Mouse (Mus musculus): Measurements from ENCODE around the gene Suv39h1. TPM values are rescaled to one million over a fixed set of nuclear protein-coding genes. Genes with fewer than 3 reads are reported as not detected.
A peak's percentile ranks its signal among the peaks of the same experiment; 100 is the strongest.
"Not testable (repeated sequence)": the region's sequence is repeated elsewhere in the genome, so short reads cannot be mapped to it uniquely, and the experiment has no call there.

The Suv39h1 gene
- polyA plus RNA-seq (2016; fragmentation: Nextera tagmentation; extraction: Ambion mirVana), result 68.5 and 70.3 TPM in 2 replicates

DNA sequence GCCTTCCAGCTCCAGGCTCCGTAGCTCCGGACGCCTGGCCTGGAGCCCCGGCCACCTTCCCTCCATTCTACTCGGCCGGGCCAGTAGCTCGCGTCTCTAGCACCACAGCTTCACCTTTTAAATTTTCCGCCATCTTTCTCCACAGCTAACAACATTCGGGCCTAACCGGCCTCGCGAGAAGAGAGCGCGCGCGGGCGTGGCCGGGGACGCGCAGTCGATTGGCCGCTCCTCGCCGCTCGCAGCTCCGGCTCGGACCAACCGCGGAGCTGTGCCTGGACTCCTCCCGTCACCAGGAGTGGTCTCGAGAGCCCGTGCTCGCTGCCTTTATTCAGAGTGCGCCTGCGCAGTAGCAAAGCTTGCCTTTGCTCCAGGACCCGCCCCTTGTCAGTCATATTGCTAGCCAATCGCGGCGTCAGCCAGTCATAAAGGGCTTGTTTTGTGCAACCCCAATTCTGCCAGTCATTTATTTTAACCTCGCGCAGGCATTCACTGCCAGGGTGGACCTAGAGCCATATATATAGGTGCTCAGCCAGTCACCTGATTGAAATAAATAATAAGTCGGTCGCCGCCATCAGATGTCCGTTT, at the start of gene Suv39h1:
TSS of gene Suv39h1 (minus strand) at position 331 of the 585 bp plus-strand sequence.
- no peaks in the 10 kb centered on the region for H3K27me3 ChIP-seq
- H3K36me3 ChIP-seq, result peaks cover 13% of the 10 kb centered on the region
- no peaks in the 10 kb centered on the region for H3K9me3 ChIP-seq
- H3K9ac ChIP-seq (replicated peaks), result peak within 1 kb of the TSS; percentile 55
- 29% methylated on average over 46 of the region's 46 CpGs for WGBS
- H3K4me1 ChIP-seq, result 0 out of 2 replicates have a peak, but pooled peaks cover 7% of the 10 kb centered on the region
- H3K4me3 ChIP-seq, result peak within 1 kb of the TSS; percentile 58
- peak within 1 kb of the TSS; percentile 86 for H3K27ac ChIP-seq (replicated peaks)
- peak within 1 kb of the TSS; percentile 52 for H3K4me2 ChIP-seq (replicated peaks)
- peak; percentile 97 for ATAC-seq (ENCODE audit: low FRiP score, low read depth)

DNA sequence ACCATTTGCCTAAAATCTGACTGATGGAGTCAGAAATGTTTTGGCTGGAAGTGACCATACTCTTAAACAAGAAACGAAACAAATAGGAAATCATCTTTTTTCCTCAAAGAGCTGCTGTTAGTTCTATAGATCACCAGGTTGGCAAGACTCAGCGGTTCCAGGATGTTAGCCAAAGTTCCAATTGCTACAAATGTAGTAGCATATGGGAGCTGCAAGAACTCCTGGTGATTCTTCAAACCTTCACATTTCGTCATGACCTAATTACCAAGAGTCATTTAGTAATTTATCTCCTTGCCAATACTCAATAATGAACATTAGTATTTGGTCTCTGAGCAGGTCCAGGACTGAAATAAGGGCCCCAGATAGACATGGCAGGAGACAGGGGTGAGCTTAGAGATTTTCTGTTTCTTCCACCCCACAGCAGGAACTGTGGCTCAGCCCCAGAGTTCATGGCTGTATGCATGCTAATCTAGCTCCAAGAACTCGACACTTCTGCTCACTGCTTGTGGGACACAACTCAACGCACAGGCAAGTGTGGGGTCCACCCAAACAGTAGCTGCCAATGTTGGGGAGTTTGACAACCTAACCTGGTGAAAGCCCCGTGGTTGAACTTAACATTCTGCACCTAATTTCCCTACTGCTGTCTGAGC, 49.4 kb upstream of the Suv39h1 start:
- Histone ChIP-seq H3K27ac (replicated peaks) (no peak overlapping the region), H3K27me3 (no peaks in the 10 kb centered on the region), H3K9me3 (no peaks in the 10 kb centered on the region), H3K9ac (replicated peaks) (no peak overlapping the region), H3K4me2 (replicated peaks) (no peak overlapping the region), H3K4me3 (no peak overlapping the region), H3K4me1 (no peaks in the 10 kb centered on the region), H3K36me3 (peaks cover 29% of the 10 kb centered on the region)
- ATAC-seq (ENCODE audit: low FRiP score, low read depth), result no peak
- WGBS, result 87% methylated on average over 6 of the region's 6 CpGs

DNA sequence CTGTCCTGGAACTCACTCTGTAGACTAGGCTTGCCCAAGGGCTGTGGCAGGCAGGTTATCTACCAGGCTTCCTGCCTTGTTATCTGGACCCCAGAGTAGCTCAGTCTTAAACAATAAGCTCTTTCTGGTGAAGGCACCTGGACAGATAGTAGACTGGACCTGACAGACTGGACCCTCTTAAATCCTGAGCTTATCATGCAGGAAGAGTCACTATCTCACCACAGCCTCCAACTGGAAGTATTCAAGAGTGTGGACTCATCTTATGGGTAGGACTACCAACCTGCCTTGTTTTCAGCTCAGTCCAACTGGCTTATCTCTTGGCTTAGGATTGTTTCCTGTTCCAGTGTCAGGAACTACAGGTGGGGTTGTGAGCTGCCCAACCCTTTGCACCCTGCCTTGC, 42.7 kb upstream of the Suv39h1 start:
- no peak for ATAC-seq (ENCODE audit: low FRiP score, low read depth)

DNA sequence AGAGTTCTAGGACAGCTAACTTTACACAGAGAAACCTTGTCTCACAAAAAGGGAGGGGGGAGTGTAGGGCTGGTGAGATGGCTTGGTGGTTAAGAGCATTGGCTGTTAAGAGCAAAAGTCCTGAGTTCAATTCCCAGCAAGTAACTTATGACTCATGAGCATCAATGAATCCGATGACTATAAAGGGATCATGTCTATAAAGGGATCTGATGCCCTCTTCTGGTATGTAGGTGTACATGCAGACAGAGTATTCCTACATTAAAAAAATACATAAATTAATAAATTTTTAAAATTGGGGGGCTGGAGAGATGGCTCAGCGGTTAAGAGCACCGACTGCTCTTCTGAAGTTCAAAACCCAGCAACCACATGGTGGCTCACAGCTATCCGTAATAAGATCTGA, 40.7 kb upstream of the Suv39h1 start:
- Histone ChIP-seq H3K36me3 (0 out of 2 replicates have a peak, but pooled peaks cover 6% of the 10 kb centered on the region), H3K9ac (replicated peaks) (no peak overlapping the region), H3K4me2 (replicated peaks) (no peak overlapping the region), H3K27me3 (no peaks in the 10 kb centered on the region), H3K4me3 (no peak overlapping the region), H3K4me1 (no peaks in the 10 kb centered on the region), H3K27ac (replicated peaks) (no peak overlapping the region), H3K9me3 (no peaks in the 10 kb centered on the region)
- ATAC-seq (ENCODE audit: low FRiP score, low read depth), result no peak
- 78% methylated on average over 4 of the region's 4 CpGs for whole genome bisulfite sequencing

More for the DNA sequence above, 42.7 kb upstream of the Suv39h1 start:
- Histone ChIP-seq H3K27ac (replicated peaks) (no peak overlapping the region), H3K9me3 (no peaks in the 10 kb centered on the region), H3K4me1 (no peaks in the 10 kb centered on the region), H3K27me3 (no peaks in the 10 kb centered on the region), H3K4me3 (no peak overlapping the region), H3K9ac (replicated peaks) (no peak overlapping the region), H3K36me3 (0 out of 2 replicates have a peak, but pooled peaks cover 6% of the 10 kb centered on the region), H3K4me2 (replicated peaks) (no peak overlapping the region)

DNA sequence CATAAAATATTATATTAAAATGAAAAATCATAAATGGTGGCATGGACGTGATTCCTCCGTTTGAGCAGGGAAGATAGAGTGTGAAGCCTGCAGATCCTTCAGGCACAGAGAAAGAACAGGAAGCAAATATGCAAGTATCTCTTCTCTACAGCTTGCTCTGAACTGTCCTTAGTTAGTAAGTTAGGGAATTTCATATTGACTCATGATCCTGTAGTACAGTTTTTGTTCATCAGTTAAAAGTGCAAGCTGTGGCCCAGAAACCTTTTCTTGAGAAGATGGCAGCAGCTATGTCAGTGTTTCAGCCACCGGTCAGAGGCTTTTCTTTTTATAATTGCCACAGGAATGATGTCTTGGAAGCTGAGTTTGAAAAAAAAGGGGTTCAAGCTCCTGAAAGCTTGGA, 30.5 kb upstream of the Suv39h1 start:
- no peak for ATAC-seq (ENCODE audit: low FRiP score, low read depth)
- Histone ChIP-seq H3K36me3 (no peaks in the 10 kb centered on the region), H3K4me3 (no peak overlapping the region), H3K27me3 (no peaks in the 10 kb centered on the region), H3K4me1 (peaks cover 6% of the 10 kb centered on the region; the same call in 1 of the 2 replicates), H3K27ac (replicated peaks) (no peak overlapping the region), H3K9me3 (no peaks in the 10 kb centered on the region), H3K9ac (replicated peaks) (no peak overlapping the region), H3K4me2 (replicated peaks) (no peak overlapping the region)
- WGBS, result 94% methylated on average over 3 of the region's 3 CpGs

DNA sequence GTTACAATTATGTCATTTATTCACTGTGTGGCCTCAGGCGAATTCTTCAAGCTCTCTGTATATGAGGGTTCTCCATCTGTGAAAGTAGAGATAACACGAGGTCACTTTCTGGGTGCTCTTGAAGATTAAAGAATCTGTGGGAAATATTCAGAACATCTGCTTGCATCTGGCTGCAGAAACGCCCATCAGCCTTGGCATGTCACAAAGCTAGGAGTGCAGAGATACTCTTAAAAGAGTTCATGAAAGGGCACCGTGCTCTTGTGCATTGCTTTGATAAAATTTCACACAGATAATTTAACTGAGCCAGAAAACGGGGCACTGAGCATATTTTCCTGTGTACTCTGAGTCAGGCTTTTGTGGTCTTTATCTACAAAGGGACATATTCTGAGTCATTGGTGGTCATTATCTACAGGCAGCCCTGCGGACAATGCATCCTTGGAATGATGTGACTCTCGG, 27.7 kb upstream of the Suv39h1 start:
- H3K9me3 ChIP-seq, result no peaks in the 10 kb centered on the region
- H3K27me3 ChIP-seq, result no peaks in the 10 kb centered on the region
- H3K9ac ChIP-seq (replicated peaks), result no peak overlapping the region
- H3K4me2 ChIP-seq (replicated peaks), result no peak overlapping the region
- H3K4me1 ChIP-seq, result peaks cover 6% of the 10 kb centered on the region; the same call in 1 of the 2 replicates
- no peak overlapping the region for H3K4me3 ChIP-seq
- ATAC-seq (ENCODE audit: low FRiP score, low read depth), result no peak
- WGBS, result 66% methylated on average over 7 of the region's 7 CpGs
- no peak overlapping the region for H3K27ac ChIP-seq (replicated peaks)
- no peaks in the 10 kb centered on the region for H3K36me3 ChIP-seq

DNA sequence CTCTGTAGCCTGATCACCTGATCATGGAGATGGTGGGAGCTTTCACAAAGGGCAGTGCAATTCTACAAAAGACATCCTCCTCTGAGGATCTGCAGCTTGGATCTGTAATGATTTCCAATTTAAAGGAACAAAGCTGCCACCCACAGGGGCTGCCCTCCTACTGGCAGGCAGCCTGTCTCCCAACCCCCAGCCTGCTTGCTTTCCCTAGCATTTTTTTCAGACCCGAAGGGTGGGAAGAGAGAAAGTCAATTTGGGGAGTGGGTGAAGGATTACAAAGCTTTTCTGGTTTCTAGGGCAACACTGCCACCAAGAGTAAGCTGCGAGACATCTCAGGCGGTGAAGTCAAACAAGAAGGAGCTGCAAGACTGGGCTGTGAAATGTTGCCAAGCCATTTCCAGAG, 26.5 kb upstream of the Suv39h1 start:
- peaks cover 6% of the 10 kb centered on the region; the same call in 1 of the 2 replicates for H3K4me1 ChIP-seq
- H3K9me3 ChIP-seq, result no peaks in the 10 kb centered on the region
- H3K27me3 ChIP-seq, result no peaks in the 10 kb centered on the region
- H3K4me3 ChIP-seq, result no peak overlapping the region
- 24% methylated on average over 3 of the region's 3 CpGs for WGBS
- peak overlapping the region; percentile 64; the same call in 1 of the 2 replicates for H3K27ac ChIP-seq (replicated peaks)
- H3K9ac ChIP-seq (replicated peaks), result no peak overlapping the region
- no peaks in the 10 kb centered on the region for H3K36me3 ChIP-seq
- peak; percentile 59 for ATAC-seq (ENCODE audit: low FRiP score, low read depth)
- H3K4me2 ChIP-seq (replicated peaks), result peak overlapping the region; percentile 5; the same call in 1 of the 2 replicates

DNA sequence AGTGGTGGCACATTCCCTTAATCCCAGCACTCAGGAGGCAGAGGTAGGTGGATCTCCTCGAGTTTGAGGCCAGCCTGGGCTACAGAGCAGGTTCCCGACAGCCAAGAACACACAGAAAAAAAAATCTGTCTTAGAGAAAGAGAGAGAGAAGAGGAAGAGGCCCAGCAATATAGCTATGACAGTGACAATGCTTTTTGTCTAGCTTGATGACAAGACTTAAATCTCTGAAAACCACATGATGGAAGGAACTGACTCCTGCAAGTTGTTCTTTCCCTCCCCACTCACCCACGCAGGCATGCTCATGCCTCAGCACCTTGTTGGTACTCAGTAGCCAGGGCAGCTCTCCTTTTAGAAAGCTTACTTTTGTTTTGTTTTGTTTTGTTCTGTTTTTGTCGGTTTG, 24.9 kb upstream of the Suv39h1 start:
- no peaks in the 10 kb centered on the region for H3K27me3 ChIP-seq
- no peak overlapping the region for H3K27ac ChIP-seq (replicated peaks)
- WGBS, result 68% methylated on average over 4 of the region's 4 CpGs
- no peak overlapping the region for H3K4me2 ChIP-seq (replicated peaks)
- no peaks in the 10 kb centered on the region for H3K9me3 ChIP-seq
- H3K4me1 ChIP-seq, result peaks cover 6% of the 10 kb centered on the region; the same call in 1 of the 2 replicates
- no peak overlapping the region for H3K9ac ChIP-seq (replicated peaks)
- no peak overlapping the region for H3K4me3 ChIP-seq
- ATAC-seq (ENCODE audit: low FRiP score, low read depth), result no peak
- no peaks in the 10 kb centered on the region for H3K36me3 ChIP-seq

DNA sequence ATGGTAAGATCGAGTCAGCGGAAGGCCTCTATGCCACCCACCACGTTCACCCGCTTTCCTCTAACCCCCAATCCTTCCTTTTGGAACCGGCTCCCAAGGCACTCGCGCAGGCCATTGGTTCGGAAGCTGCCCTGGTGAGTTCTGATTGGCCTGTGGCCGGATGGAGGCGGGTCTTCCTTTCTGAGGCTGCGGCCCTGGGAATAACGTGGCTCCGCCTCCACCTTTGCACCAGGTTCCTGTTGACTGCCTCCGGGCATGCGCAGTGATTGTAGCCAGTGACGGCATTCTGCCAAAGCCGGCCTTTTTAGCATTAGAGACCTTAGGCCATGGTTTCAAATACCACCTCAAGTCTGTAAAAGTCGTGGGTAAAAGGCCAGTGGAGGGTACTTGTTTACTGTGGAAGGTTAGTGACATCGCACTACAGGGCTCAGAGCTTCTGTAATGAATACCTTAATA, 22.3 kb upstream of the Suv39h1 start:
- ATAC-seq (ENCODE audit: low FRiP score, low read depth), result peak; percentile 91
- H3K27me3 ChIP-seq, result no peaks in the 10 kb centered on the region
- 14% methylated on average over 15 of the region's 19 CpGs for WGBS

DNA sequence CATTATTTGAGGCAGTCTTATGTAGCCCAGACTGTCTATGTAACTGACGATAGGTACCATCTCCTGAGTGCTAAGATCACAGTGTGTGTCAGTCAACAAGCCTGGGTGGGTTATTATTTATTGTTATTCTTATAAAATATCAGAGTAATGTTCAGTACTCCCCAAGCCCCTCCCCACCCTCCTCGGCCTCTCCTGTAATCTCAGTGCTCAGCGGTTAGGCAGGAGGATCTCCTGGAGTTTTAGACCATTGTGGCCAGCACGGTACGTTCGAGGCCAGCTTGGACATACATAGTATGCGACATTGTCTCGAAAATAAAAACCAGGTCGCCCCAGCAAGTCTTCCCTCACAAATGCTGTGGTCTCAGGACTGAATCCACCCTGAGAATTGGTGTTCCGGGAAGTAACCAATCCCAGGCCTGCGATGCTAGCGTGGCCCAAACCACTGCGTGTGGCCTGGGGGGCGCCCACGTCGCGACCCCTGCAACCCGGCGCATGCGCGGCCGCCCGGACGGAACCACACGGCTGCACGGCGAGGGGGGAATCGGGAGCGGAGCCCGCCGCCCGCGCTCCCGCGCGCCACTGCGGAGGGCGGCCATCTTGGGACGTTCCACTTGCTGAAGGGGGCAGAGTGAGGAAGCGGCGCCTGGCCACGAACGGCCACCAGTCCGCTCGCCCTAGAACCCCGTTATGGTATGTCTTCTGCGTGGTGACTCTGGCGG, 21.7 kb upstream of the Suv39h1 start:
- H3K27ac ChIP-seq (replicated peaks); H3K36me3 ChIP-seq; H3K4me1 ChIP-seq; H3K9ac ChIP-seq (replicated peaks); H3K27me3 ChIP-seq; H3K9me3 ChIP-seq: not testable (repeated sequence)
- Histone ChIP-seq H3K4me3 (peak overlapping the region; percentile 27), H3K4me2 (replicated peaks) (peak overlapping the region; percentile 47)
- peak; percentile 89 for ATAC-seq (ENCODE audit: low FRiP score, low read depth)
- 23% methylated on average over 2 of the region's 48 CpGs for WGBS

More for the DNA sequence above, 22.3 kb upstream of the Suv39h1 start:
- no peak overlapping the region for H3K27ac ChIP-seq (replicated peaks)
- H3K9me3 ChIP-seq, result no peaks in the 10 kb centered on the region
- H3K4me1 ChIP-seq, result peaks cover 6% of the 10 kb centered on the region; the same call in 1 of the 2 replicates
- H3K9ac ChIP-seq (replicated peaks), result no peak overlapping the region
- peak overlapping the region; percentile 42 for H3K4me2 ChIP-seq (replicated peaks)
- peak overlapping the region; percentile 27 for H3K4me3 ChIP-seq
- no peaks in the 10 kb centered on the region for H3K36me3 ChIP-seq

DNA sequence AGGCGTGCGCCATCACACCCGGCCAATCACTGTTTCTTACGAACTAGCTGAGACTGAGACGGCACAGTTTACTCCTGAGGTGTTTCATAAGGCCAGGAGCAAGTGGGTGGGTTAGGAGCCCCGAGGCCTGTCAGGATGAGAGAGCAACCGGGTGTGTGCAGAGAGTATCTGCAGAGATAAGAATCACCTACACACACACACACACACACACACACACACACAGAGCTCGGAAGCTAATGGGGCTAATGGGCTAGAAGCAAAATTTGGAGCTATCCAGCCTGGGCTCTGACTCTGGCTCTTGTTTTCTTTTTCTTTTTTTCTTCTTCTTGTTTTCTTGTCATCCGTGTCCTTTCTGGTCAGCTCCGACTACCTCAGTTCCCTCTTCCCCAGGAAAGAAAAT, 21.0 kb upstream of the Suv39h1 start:
- WGBS, result 87% methylated on average over 10 of the region's 10 CpGs
- ATAC-seq (ENCODE audit: low FRiP score, low read depth), result no peak
- H3K4me3 ChIP-seq, result no peak overlapping the region

DNA sequence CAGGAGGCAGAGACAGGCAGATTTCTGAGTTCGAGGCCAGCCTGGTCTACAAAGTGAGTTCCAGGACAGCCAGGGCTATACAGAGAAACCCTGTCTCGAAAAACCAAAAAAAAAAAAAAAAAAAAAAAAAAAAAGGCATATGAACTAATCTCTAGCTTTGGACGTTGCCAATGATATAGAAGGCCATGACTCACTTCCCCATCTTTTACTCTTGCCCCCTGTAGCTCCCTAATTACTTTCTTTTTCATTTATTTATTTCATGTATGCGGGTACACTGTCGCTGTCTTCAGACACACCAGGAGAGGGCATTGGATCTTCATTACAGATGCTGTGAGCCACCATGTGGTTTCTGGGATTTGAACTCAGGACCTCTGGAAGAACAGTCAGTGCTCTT, 16.4 kb upstream of the Suv39h1 start:
- not testable (repeated sequence) for H3K9me3 ChIP-seq; ATAC-seq (ENCODE audit: low FRiP score, low read depth); H3K4me2 ChIP-seq (replicated peaks); H3K27ac ChIP-seq (replicated peaks); H3K9ac ChIP-seq (replicated peaks); H3K4me3 ChIP-seq; H3K27me3 ChIP-seq; H3K36me3 ChIP-seq; H3K4me1 ChIP-seq
- WGBS, result 84% methylated on average over 4 of the region's 5 CpGs

More for the DNA sequence above, 21.0 kb upstream of the Suv39h1 start:
- Histone ChIP-seq H3K9ac (replicated peaks) (no peak overlapping the region), H3K4me1 (peaks cover 4% of the 10 kb centered on the region; the same call in 1 of the 2 replicates), H3K4me2 (replicated peaks) (peak overlapping the region; percentile 47), H3K9me3 (no peaks in the 10 kb centered on the region), H3K36me3 (no peaks in the 10 kb centered on the region), H3K27me3 (no peaks in the 10 kb centered on the region), H3K27ac (replicated peaks) (no peak overlapping the region)
